Mouse (Mus musculus) forebrain, embryonic 14.5 days (tissue): ENCODE data around the gene Gm21992. TPM values are rescaled to one million over a fixed set of nuclear protein-coding genes. Genes with fewer than 3 reads are reported as not detected.

ENCODE experiments used
- ATAC-seq: fragments of 200-750 bp; cut with Nextera tagmentation; 2 replicates; pipeline ENCODE4 v1.8.0; 2017; ENCODE audit warnings: mild to moderate bottlenecking, moderate library complexity
- DNase-seq: peaks from one replicate; pipeline ENCODE4 v3.0.0-alpha.2; 2015; ENCODE audit warnings: low spot score
- H3K27ac ChIP-seq: fragments of 300-500 bp; sonication (generic); 2 replicates; pipeline ENCODE4 v1.5.1; 2014; ENCODE audit warnings: low read depth, mild to moderate bottlenecking, control low read depth, low read length, moderate library complexity
- H3K27me3 ChIP-seq: fragments of 300-500 bp; sonication (generic); replicated peaks from 2 replicates; pipeline ENCODE4 v1.6.1; 2014; ENCODE audit warnings: low read length, control low read depth, mixed read lengths; ENCODE audit not compliant: control insufficient read depth, insufficient read depth
- H3K36me3 ChIP-seq: fragments of 300-500 bp; sonication (generic); 2 replicates; pipeline ENCODE4 v1.6.1; 2014; ENCODE audit warnings: low read length, control low read depth; ENCODE audit not compliant: control insufficient read depth, insufficient read depth
- H3K4me1 ChIP-seq: fragments of 300-500 bp; sonication (generic); 2 replicates; pipeline ENCODE4 v1.6.1; 2014; ENCODE audit warnings: antibody characterized with exemption, low read length, control low read depth; ENCODE audit not compliant: control insufficient read depth, insufficient read depth
- H3K4me2 ChIP-seq: fragments of 300-500 bp; sonication (generic); 2 replicates; pipeline ENCODE4 v1.6.1; 2014; ENCODE audit warnings: mild to moderate bottlenecking, control low read depth, low read length
- H3K4me3 ChIP-seq: fragments of 300-500 bp; sonication (generic); 2 replicates; pipeline ENCODE4 v1.5.1; 2014; ENCODE audit warnings: low read depth, low read length, control low read depth
- H3K9ac ChIP-seq: fragments of 300-500 bp; sonication (generic); 2 replicates; pipeline ENCODE4 v1.6.1; 2014; ENCODE audit warnings: mild to moderate bottlenecking, low read length, control low read depth, moderate library complexity
- H3K9me3 ChIP-seq: fragments of 300-500 bp; sonication (generic); replicated peaks from 2 replicates; pipeline ENCODE4 v1.6.1; 2016; ENCODE audit warnings: low read length, control low read depth, mixed read lengths; ENCODE audit not compliant: control insufficient read depth
- WGBS: fragments of 180-500 bp; shearing (Covaris S2); extraction: QIAGEN DNeasy Blood & Tissue Kit; methylation state at CpG from one replicate; pipeline ENCODE4 v1.1.7; 2014; 5-methylcytosine and 5-hydroxymethylcytosine counted together
- polyA plus RNA-seq: library from polyadenylated mRNA; unstranded; fragments of >200 nt; fragmentation: Nextera tagmentation; extraction: Ambion mirVana; gene quantifications from 2 replicates; pipeline ENCODE4 v1.2.1, GENCODE M21; 2014

The Gm21992 gene
- polyA plus RNA-seq, 1 experiment from 2014 or later: 9.4 TPM

GRCm38 (mm10) chr19:4718716-4719115, 92.7 kb downstream of the Gm21992 start:
- Histone ChIP-seq H3K4me1 (peaks cover 2% of the 10 kb centered on the region; the same call in 1 of the 2 replicates), H3K9me3 (no peaks in the 10 kb centered on the region), H3K36me3 (peaks cover 28% of the 10 kb centered on the region), H3K4me2 (no peak overlapping the region), H3K27ac (no peak overlapping the region), H3K27me3 (no peaks in the 10 kb centered on the region), H3K4me3 (no peak overlapping the region), H3K9ac (no peak overlapping the region; the same call in 1 of the 2 replicates)
- DNase-seq (no peak), ATAC-seq (no peak)
- WGBS: 31% methylated on average over 11 of the region's 12 CpGs

GRCm38 (mm10) chr19:4717281-4717680, 94.1 kb downstream of the Gm21992 start:
- 97% methylated on average over 2 of the region's 2 CpGs for WGBS
- Histone ChIP-seq H3K27me3 (no peaks in the 10 kb centered on the region), H3K27ac (no peak overlapping the region), H3K36me3 (peaks cover 28% of the 10 kb centered on the region), H3K4me3 (no peak overlapping the region), H3K4me2 (no peak overlapping the region), H3K9ac (no peak overlapping the region), H3K9me3 (no peaks in the 10 kb centered on the region), H3K4me1 (peaks cover 3% of the 10 kb centered on the region; the same call in 1 of the 2 replicates)
- DNase-seq: no peak
- ATAC-seq: no peak

- H3K4me3 ChIP-seq: no peak overlapping the region
- 98% methylated on average over 14 of the region's 14 CpGs for WGBS
- H3K4me1 ChIP-seq: peaks cover 3% of the 10 kb centered on the region; the same call in 1 of the 2 replicates
- H3K27me3 ChIP-seq: no peaks in the 10 kb centered on the region
- no peak overlapping the region for H3K27ac ChIP-seq
- H3K9ac ChIP-seq: no peak overlapping the region
- peaks cover 27% of the 10 kb centered on the region for H3K36me3 ChIP-seq
- H3K9me3 ChIP-seq: no peaks in the 10 kb centered on the region
- DNase-seq: no peak
- ATAC-seq: no peak
- no peak overlapping the region for H3K4me2 ChIP-seq
Measured at GRCm38 (mm10) chr19:4716756-4717155, 94.7 kb downstream of the Gm21992 start.

- Histone ChIP-seq H3K9me3 (no peaks in the 10 kb centered on the region), H3K27ac (no peak overlapping the region), H3K4me2 (peak overlapping the region; percentile 77), H3K27me3 (no peaks in the 10 kb centered on the region), H3K36me3 (no peaks in the 10 kb centered on the region; the same call in 1 of the 2 replicates), H3K4me1 (peaks cover 3% of the 10 kb centered on the region; the same call in 1 of the 2 replicates), H3K9ac (peak overlapping the region; percentile 95; the same call in 1 of the 2 replicates), H3K4me3 (peak overlapping the region; percentile 75; the same call in 1 of the 2 replicates)
- DNase-seq (no peak), ATAC-seq (no peak)
- 76% methylated on average over 3 of the region's 3 CpGs for WGBS
Measured at GRCm38 (mm10) chr19:4713886-4714285, 97.5 kb downstream of the Gm21992 start.

- Histone ChIP-seq H3K27ac (peak overlapping the region; percentile 90), H3K36me3 (no peaks in the 10 kb centered on the region), H3K4me3 (peak overlapping the region; percentile 75), H3K4me1 (peaks cover 3% of the 10 kb centered on the region; the same call in 1 of the 2 replicates), H3K9me3 (no peaks in the 10 kb centered on the region), H3K4me2 (peak overlapping the region; percentile 77), H3K9ac (peak overlapping the region; percentile 95), H3K27me3 (no peaks in the 10 kb centered on the region)
- ATAC-seq (no peak), DNase-seq (no peak)
- WGBS: 35% methylated on average over 13 of the region's 13 CpGs
Measured at GRCm38 (mm10) chr19:4712781-4713526, 98.5 kb downstream of the Gm21992 start.

GRCm38 (mm10) chr19:4712156-4712780, 99.1 kb downstream of the Gm21992 start:
- Histone ChIP-seq H3K4me3 (peak overlapping the region; percentile 75), H3K27ac (peak overlapping the region; percentile 90), H3K27me3 (no peaks in the 10 kb centered on the region), H3K9me3 (no peaks in the 10 kb centered on the region), H3K4me2 (peak overlapping the region; percentile 77), H3K9ac (peak overlapping the region; percentile 95), H3K36me3 (no peaks in the 10 kb centered on the region), H3K4me1 (peaks cover 3% of the 10 kb centered on the region; the same call in 1 of the 2 replicates)
- peak; percentile 57 for DNase-seq
- ATAC-seq: peak; percentile 60
- WGBS: under 1% methylated on average over 60 of the region's 60 CpGs

GRCm38 (mm10) chr19:4711601-4712155, 99.7 kb downstream of the Gm21992 start:
- ATAC-seq (peak; percentile 76), DNase-seq (peak; percentile 79)
- Histone ChIP-seq H3K9ac (peak overlapping the region; percentile 95), H3K4me3 (peak overlapping the region; percentile 75), H3K27ac (peak overlapping the region; percentile 90), H3K27me3 (no peaks in the 10 kb centered on the region), H3K4me2 (peak overlapping the region; percentile 77), H3K36me3 (no peaks in the 10 kb centered on the region), H3K4me1 (peaks cover 3% of the 10 kb centered on the region; the same call in 1 of the 2 replicates), H3K9me3 (no peaks in the 10 kb centered on the region)
- WGBS: under 1% methylated on average over 25 of the region's 65 CpGs

GRCm38 (mm10) chr19:4711098-4711600, 100.3 kb downstream of the Gm21992 start, which contains the start of gene Sptbn2:
Gene Sptbn2 (plus strand): TSS chr19:4711167.
- DNase-seq (peak; percentile 69), ATAC-seq (peak; percentile 33; the same call in 1 of the 2 replicates)
- 10% methylated on average over 13 of the region's 13 CpGs for WGBS
- no peaks in the 10 kb centered on the region for H3K36me3 ChIP-seq
- peak within 1 kb of the TSS; percentile 90 for H3K27ac ChIP-seq
- H3K4me3 ChIP-seq: peak within 1 kb of the TSS; percentile 75
- peak within 1 kb of the TSS; percentile 77 for H3K4me2 ChIP-seq
- H3K9me3 ChIP-seq: no peaks in the 10 kb centered on the region
- H3K9ac ChIP-seq: peak within 1 kb of the TSS; percentile 95
- no peaks in the 10 kb centered on the region for H3K27me3 ChIP-seq
- H3K4me1 ChIP-seq: peaks cover 3% of the 10 kb centered on the region; the same call in 1 of the 2 replicates
